Mouse (Mus musculus) urinary bladder, adult 2 months (tissue): ENCODE data around the gene Fcrl1. TPM values are rescaled to one million over a fixed set of nuclear protein-coding genes. Genes with fewer than 3 reads are reported as not detected.

ENCODE experiments used
- DNase-seq: peaks from one replicate; pipeline ENCODE4 v3.0.0; 2022; ENCODE audit warnings: low spot score
- polyA plus RNA-seq: library from polyadenylated mRNA; depleted of rRNA; stranded (reverse); fragments of >200 nt; gene quantifications from 2 replicates; pipeline ENCODE4 v1.2.3, GENCODE M21; 2012; rRNA removed

Fcrl1 gene
- polyA plus RNA-seq, 1 experiment, result 0.23 TPM

GRCm38 (mm10) chr3:87410605-87411004, 34.4 kb downstream of the Fcrl1 start:
- DNase-seq, result no peak

GRCm38 (mm10) chr3:87411150-87411549, 35.0 kb downstream of the Fcrl1 start:
- DNase-seq, result peak; percentile 40

GRCm38 (mm10) chr3:87420645-87421044, 44.5 kb downstream of the Fcrl1 start:
- DNase-seq, result no peak

GRCm38 (mm10) chr3:87422386-87422910, 46.3 kb downstream of the Fcrl1 start:
- DNase-seq, result no peak

- DNase-seq, result no peak
Observed at GRCm38 (mm10) chr3:87435479-87435878, 59.3 kb downstream of the Fcrl1 start, which contains the start of gene Fcrl5. TSS of gene Fcrl5 (plus strand) at chr3:87435773.

- no peak for DNase-seq
Observed at GRCm38 (mm10) chr3:87440586-87440985, 64.4 kb downstream of the Fcrl1 start.

- no peak for DNase-seq
Observed at GRCm38 (mm10) chr3:87443968-87444367, 67.8 kb downstream of the Fcrl1 start.

Other genes starting within 250 kb of the Fcrl1 start
- 23.5 and 23.6 TPM in 2 replicates for gene Kirrel, start 201.6 kb upstream of the Fcrl1 start, polyA plus RNA-seq
- gene Fcrls, start 112.6 kb upstream of the Fcrl1 start, polyA plus RNA-seq, result 12.2 TPM in 2 replicates
- gene Cd5l, start 18.5 kb upstream of the Fcrl1 start, polyA plus RNA-seq, result 0.11 and 0.24 TPM in 2 replicates
- gene Fcrl5, start 59.4 kb downstream of the Fcrl1 start, polyA plus RNA-seq, result not detected in 2 replicates
- gene Etv3, start 149.0 kb downstream of the Fcrl1 start, polyA plus RNA-seq, result 17.2 and 18.1 TPM in 2 replicates
- gene Arhgef11, start 241.2 kb downstream of the Fcrl1 start, polyA plus RNA-seq, result 22.2 and 25.5 TPM in 2 replicates